Mouse (Mus musculus) testis, adult 10 weeks (tissue): ENCODE data around the gene Gm42517. TPM values are rescaled to one million over a fixed set of nuclear protein-coding genes. Genes with fewer than 3 reads are reported as not detected.

ENCODE experiments used
- polyA plus RNA-seq: library from polyadenylated mRNA; stranded (reverse); fragments of 350-450 nt; fragmentation: Illumina TruSeq; extraction: RNeasy Lipid Tissue Mini Kit (QIAGEN cat#74804); gene quantifications from one replicate; pipeline ENCODE4 v1.2.3, GENCODE M21; 2014; ENCODE audit warnings: low read depth, low replicate concordance

The Gm42517 gene
- polyA plus RNA-seq, result not detected

DNA sequence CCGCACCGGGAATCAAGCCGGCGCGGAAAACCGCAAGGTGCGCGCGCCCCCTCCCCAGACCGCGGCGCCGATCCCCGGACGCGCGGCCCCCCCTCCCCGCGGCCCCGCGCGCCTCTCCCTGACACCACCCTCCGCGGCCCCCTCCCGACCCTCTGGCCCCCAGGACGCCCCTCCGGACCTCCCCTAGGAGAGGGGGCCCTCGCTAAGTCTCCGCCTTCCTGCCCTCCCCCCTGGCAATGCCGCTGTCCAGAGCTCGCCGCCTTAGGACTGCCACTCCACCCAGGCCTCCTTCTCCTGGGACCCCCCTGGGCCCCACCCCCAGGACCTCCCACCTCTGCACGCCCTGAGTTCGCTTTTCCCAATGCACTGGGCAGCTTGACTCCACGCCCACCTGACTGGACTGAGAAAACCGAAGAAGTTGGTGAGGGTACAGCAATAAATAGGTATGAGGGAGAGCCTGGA lies at the start of gene Gm42517:
Gm42517 (minus strand) TSS at position 52 of the 462 bp plus-strand sequence.

DNA sequence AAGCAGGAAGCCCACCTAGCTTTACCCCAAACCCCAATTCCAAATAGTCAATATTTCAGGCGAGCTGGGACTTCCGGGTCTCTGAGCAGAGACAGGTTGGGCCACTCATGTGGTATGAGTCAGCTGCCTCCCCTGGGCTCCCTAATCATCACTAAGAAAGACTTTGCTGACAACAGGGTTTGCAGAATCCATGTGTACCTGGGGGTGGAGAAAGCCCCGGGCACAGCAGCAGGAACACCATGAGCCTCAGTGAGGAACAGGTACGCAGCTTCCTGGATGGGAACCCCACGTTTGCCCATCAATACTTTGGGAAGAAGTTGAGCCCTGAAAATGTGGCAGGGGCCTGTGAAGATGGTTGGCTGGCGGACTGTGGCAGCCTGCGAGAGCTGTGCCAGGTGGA lies 20.5 kb upstream of the Gm42517 start, which contains the start of gene Pde6b:
Pde6b (plus strand) TSS at position 191 of the 400 bp plus-strand sequence.

Other genes with a start within 250 kb of the Gm42517 start
- gene Tmed5, start 235.3 kb downstream of the Gm42517 start, polyA plus RNA-seq, result 28.1 TPM
- gene Ccdc18, start 235.0 kb downstream of the Gm42517 start, polyA plus RNA-seq, result 37.5 TPM
- 187 TPM for gene Dr1, start 99.0 kb downstream of the Gm42517 start, polyA plus RNA-seq
- 12.3 TPM for gene Pigg, start 55.3 kb downstream of the Gm42517 start, polyA plus RNA-seq
- 0.04 TPM for gene Pde6b, start 20.5 kb upstream of the Gm42517 start, polyA plus RNA-seq
- 30.3 TPM for gene Atp5k, start 66.5 kb upstream of the Gm42517 start, polyA plus RNA-seq
- 0.08 TPM for gene Mfsd7a, start 81.0 kb upstream of the Gm42517 start, polyA plus RNA-seq
- gene Pcgf3, start 93.3 kb upstream of the Gm42517 start, polyA plus RNA-seq, result 9.6 TPM
- 0.29 TPM for gene Cplx1, start 182.1 kb upstream of the Gm42517 start, polyA plus RNA-seq